Mouse (Mus musculus) heart, postnatal 4 days (tissue): ENCODE measurements around the gene H2al1j. TPM values are rescaled to one million over a fixed set of nuclear protein-coding genes. Genes with fewer than 3 reads are reported as not detected.

Source experiments
- total RNA-seq, 2 experiments: library from RNA; stranded (reverse); gene quantifications; 2 replicates each; pipeline ENCODE4 v1.2.3; 2021

The H2al1j gene
- total RNA-seq, 2 experiments from 2014 or later, result not detected

Other genes with a start within 250 kb of the H2al1j start
- gene H2al1a, start 28.6 kb upstream of the H2al1j start, total RNA-seq, result not detected
- gene H2al1b, start 25.4 kb upstream of the H2al1j start, total RNA-seq, result not detected
- gene H2al1c, start 22.2 kb upstream of the H2al1j start, total RNA-seq, result not detected
- gene H2al1d, start 19.0 kb upstream of the H2al1j start, total RNA-seq, result not detected
- gene H2al1e, start 15.9 kb upstream of the H2al1j start, total RNA-seq, result not detected
- gene H2al1f, start 12.7 kb upstream of the H2al1j start, total RNA-seq, result not detected
- not detected for gene H2al1g, start 9.6 kb upstream of the H2al1j start, total RNA-seq
- not detected for gene H2al1h, start 6.3 kb upstream of the H2al1j start, total RNA-seq
- gene H2al1i, start 3.2 kb upstream of the H2al1j start, total RNA-seq, result not detected